Mouse (Mus musculus) 3134 (cell line): ENCODE measurements around the gene Zfp580.
A peak's percentile ranks its signal among the peaks of the same experiment; 100 is the strongest.
"Not testable (repeated sequence)": the region's sequence is repeated elsewhere in the genome, so short reads cannot be mapped to it uniquely, and the experiment has no call there.

Experiments used
- DNase-seq: peaks from one replicate; pipeline ENCODE4 v3.0.0-alpha.2; 2011; ENCODE audit warnings: low spot score; ENCODE audit not compliant: insufficient read length; ENCODE audit errors: extremely low read depth

Gene Zfp580

GRCm38 (mm10) chr7:5051193-5052192 is at the start of gene Zfp580:
Zfp580 (plus strand) TSS chr7:5051538.
- DNase-seq, result peak; percentile 79

- DNase-seq, result not testable (repeated sequence)
These were observed 48.5 kb upstream of the Zfp580 start for GRCm38 (mm10) chr7:5002876-5003275.

GRCm38 (mm10) chr7:5008229-5008628 is 43.1 kb upstream of the Zfp580 start:
- no peak for DNase-seq

DNA sequence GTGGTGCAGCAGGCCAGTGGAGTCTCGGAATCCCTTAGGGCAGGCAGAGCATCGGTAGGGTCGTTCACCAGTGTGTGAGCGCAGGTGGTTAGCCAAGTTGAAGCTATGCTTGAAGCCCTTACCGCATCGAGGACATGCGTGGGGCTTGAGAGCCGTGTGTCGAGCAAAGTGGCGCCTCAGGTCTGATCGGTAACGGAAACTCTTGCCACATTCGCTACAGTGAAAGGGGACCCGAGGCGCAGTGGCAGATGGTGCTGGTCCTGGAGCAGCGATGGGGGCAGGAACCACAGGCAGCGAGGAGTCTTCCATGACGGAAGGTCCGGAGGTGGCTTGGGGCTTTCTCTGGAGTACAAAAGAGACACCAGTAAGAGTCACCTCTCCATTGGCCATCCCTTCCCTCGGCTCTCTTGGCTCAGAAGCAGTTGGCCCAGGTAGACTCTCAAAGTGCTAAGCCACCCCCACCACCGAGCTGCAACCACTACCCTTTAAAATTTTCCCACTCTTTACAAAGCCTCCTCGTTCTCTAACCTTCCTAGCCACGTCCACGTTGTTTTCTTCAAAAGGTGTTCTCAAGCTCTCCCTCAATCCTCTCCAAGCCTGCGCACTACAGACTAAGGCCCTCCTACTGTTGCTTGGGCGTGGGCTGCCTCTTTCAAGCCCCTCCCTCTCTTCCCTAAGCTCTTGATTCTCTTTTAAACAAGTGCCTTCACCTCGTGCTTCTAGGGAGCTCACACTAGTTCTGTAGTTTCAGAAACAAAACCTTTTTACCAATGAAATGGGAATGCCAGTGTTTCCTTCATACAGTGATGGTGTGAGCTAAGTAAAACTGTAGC is 38.4 kb upstream of the Zfp580 start:
- DNase-seq, result no peak

- peak; percentile 96 for DNase-seq
These were observed 36.9 kb upstream of the Zfp580 start, which contains the start of the genes Zfp524 and Fiz1 for GRCm38 (mm10) chr7:5014251-5015117. Zfp524 (plus strand) TSS chr7:5014415. Fiz1 (minus strand) TSS chr7:5014697.

DNA sequence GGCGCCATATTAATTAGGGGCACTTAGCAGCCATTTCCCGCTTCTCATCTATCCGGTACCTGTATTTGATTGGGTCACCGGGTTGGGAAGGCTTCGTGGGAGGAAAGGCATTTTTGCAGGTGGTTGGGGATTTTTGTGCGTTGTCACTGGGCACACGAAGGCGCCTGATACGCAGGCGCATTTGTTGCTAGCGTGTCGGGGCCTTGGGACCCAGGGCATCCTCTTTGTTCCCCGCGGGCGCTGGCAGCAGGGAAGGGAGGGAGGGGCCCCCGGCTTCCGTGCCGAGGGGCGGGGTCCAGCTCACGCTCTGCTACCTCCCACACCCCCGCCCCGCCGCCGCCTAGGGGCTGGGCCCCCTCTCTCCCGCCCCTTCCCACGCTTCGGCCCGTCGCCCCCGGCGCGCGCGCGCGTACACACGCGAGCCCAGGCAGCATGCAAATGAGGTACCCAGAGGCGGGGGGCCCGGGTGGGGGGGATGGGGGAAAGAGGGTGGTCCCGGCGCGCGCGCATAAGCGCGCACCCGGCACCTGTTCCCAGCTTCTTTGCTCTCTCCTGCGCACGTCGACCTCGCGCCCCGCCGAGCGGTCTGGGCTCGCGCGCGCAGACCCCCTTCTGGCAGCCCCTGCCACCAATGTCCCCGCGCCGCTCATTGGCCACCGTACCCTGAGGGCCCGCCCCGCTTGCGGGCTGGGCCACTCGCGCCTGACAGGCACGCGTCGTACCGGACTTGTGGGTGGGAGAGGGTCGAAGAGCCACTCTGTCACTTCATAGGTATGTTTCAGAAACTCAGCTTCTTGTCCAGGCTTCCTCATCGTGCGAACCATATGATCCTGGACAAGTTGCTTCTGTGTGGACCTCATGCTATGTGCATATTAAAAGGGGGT is 36.0 kb upstream of the Zfp580 start, which contains the start of gene Gm44973:
Gene Gm44973 (plus strand): TSS at position 379 of the 884 bp plus-strand sequence.
- peak; percentile 94 for DNase-seq

- DNase-seq, result no peak
These were observed 35.3 kb upstream of the Zfp580 start for GRCm38 (mm10) chr7:5016057-5016456.

DNA sequence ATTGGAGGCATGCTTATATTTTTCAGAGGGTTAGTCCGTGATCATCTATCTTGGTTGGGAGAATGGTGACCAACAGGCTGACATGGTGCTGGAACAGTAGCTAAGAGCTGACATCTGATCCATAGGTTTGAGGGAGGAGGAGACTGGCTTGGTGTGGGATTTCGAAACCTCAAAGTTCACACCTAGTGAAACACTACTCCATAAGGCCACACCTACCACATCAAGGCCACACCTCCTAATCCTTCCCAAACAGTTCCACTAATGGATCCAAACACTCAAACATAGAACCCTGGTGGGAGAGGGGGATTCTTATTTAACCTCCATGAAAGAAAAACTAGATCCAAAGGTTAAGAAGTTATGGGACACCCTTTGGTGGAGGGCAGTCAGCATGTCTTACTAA is 34.4 kb upstream of the Zfp580 start:
- DNase-seq, result no peak

- no peak for DNase-seq
These were observed 34.0 kb upstream of the Zfp580 start for GRCm38 (mm10) chr7:5017352-5017751.

DNA sequence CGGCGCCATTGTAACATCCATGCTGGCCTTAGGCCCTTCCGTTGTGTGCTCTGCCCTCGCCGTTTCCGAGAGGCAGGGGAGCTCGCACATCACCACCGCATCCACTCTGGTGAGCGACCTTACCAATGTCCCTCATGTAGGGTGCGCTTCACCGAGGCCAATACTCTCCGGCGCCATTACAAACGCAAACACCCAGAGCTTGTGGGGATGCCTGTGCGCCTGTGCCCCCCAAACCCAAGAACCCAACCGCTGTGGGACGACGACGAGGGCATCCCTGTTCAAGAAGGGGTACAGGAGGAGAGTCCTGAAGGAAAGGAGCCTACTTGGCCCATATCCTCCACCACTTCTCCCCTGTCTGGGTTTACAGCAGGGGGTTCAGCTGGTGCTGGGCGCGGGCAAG is 33.4 kb upstream of the Zfp580 start:
- DNase-seq, result no peak

DNA sequence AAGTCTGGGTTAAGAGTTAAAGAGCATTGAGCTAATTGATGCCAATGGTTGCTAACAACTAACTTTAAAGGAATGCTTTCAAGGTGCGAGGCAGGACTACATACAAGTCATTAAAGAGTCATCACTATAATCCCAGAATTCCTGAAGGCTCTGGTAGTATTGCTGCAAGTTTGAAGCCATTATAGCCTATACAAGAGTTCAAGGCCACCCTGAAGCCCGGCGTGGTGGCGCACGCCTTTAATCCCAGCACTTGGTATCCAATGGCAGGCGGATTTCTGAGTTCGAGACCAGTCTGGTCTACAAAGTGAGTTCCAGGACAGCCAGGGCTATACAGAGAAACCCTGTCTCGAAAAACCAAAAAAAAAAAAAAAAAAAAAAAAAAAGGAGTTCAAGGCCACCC is 31.8 kb upstream of the Zfp580 start:
- not testable (repeated sequence) for DNase-seq

DNA sequence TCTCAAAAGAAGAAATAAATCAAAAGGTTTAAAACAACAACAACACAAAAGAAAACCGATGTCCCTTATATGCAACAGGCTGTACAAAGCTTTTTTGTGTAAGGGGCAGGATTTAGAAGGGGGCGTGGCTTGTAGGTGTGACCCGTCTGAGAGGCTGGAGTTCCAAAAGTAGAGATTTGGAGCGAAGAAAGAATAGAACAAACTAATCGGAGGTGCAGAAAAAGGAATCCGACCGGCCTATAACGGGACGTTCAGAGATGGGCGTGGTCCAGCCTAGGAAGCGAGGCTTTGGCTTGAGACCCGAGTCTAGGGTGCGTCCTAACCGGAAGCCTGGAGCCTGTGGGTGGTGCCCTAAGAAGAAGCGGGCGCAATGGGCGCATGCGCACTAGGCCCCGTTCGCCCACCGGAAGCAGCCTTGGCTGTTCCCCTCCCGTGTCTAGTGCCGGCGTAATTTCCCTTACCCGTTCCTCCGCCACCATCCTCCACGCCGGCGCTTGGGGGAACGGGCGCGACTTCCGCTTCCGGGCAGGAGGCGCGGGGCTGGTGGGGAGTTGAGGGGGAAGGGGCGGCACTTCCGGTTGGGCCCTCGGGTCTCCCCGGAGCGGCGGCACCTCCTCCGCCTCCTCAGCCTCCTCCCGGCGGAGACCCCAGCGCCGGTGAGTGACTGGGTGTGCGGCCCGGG is 31.2 kb upstream of the Zfp580 start, which contains the start of the genes Zfp865 and Ccdc106:
Gene Zfp865 (plus strand): TSS at position 377 of the 682 bp plus-strand sequence.
Gene Ccdc106 (plus strand): TSS at position 554 of the 682 bp plus-strand sequence.
- DNase-seq, result peak; percentile 99

- DNase-seq, result no peak
These were observed 30.7 kb upstream of the Zfp580 start for GRCm38 (mm10) chr7:5020685-5021084.

DNA sequence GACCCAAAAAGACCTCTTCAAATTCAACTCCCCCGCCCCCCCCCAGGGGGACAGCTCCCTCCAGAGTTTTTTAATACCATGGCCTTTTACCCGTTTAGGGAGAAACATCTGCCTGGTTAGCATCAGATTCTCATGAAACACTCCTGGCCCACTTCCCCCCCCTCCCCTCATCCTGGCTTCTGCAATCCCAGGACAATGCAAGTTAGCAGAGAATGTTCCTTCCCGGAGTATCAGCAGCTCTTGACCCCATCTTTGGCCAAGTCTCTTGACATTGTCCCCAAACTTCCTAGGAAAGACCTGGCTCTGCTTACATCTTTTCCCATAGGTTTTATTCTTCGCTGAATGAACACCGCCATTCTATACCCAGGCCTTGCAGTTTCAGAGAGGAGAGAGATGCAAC is 30.1 kb upstream of the Zfp580 start:
- no peak for DNase-seq

GRCm38 (mm10) chr7:5029543-5029942 is 21.8 kb upstream of the Zfp580 start:
- DNase-seq, result no peak

- no peak for DNase-seq
These were observed 21.4 kb upstream of the Zfp580 start for GRCm38 (mm10) chr7:5029946-5030345.

DNA sequence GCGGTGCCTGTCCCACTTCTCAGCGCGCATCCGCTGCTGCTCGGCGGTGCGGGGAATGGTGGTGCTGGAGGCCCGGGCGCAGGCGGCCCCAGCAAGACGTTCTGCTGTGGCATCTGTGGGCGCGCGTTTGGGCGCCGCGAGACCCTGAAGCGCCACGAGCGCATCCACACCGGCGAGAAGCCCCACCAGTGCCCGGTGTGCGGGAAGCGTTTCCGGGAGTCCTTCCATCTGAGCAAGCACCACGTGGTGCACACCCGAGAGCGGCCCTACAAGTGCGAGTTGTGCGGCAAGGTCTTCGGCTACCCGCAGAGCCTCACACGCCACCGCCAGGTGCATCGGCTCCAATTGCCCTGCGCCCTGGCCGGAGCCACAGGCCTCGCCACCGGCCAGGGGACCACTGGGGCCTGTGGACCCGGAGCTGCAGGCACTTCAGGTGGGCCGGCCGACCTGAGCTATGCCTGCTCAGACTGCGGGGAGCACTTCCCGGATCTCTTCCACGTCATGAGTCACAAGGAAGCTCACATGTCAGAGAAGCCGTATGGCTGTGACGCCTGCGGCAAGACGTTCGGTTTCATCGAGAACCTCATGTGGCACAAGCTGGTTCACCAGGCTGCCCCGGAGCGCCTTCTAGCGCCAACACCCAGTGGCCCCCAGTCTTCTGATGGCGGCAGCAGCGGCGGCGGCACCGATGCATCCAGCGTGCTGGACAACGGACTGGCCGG is 20.6 kb upstream of the Zfp580 start:
- DNase-seq, result no peak

GRCm38 (mm10) chr7:5031496-5031895 is 19.8 kb upstream of the Zfp580 start:
- no peak for DNase-seq
